Mouse (Mus musculus): ENCODE data around the gene Prg2.
A peak's percentile ranks its signal among the peaks of the same experiment; 100 is the strongest.

Gene Prg2

GRCm38 (mm10) chr2:84980188-84980587 lies at the start of gene Prg2:
Gene Prg2 (plus strand): TSS chr2:84980461.
- DNase-seq (ENCODE audit: low spot score), result no peak

GRCm38 (mm10) chr2:84933992-84934648 lies 46.1 kb upstream of the Prg2 start:
- DNase-seq (ENCODE audit: low spot score), result no peak

GRCm38 (mm10) chr2:84934649-84935007 lies 45.6 kb upstream of the Prg2 start:
- no peak for DNase-seq (ENCODE audit: low spot score)

GRCm38 (mm10) chr2:84935065-84935464 lies 45.2 kb upstream of the Prg2 start:
- DNase-seq (ENCODE audit: low spot score), result no peak

GRCm38 (mm10) chr2:84936474-84937429 lies 43.5 kb upstream of the Prg2 start, which contains the start of gene Slc43a3:
Gene Slc43a3 (plus strand): TSS chr2:84936579.
- no peak for DNase-seq (ENCODE audit: low spot score)

- no peak for DNase-seq (ENCODE audit: low spot score)
Observed at GRCm38 (mm10) chr2:84937491-84938150, 42.6 kb upstream of the Prg2 start.

GRCm38 (mm10) chr2:84938249-84938946 lies 41.9 kb upstream of the Prg2 start:
- no peak for DNase-seq (ENCODE audit: low spot score)

- DNase-seq (ENCODE audit: low spot score), result no peak
Observed at GRCm38 (mm10) chr2:84939306-84939705, 41.0 kb upstream of the Prg2 start.

- DNase-seq (ENCODE audit: low spot score), result no peak
Observed at GRCm38 (mm10) chr2:84939711-84940110, 40.5 kb upstream of the Prg2 start.

- no peak for DNase-seq (ENCODE audit: low spot score)
Observed at GRCm38 (mm10) chr2:84941332-84941731, 38.9 kb upstream of the Prg2 start.

GRCm38 (mm10) chr2:84941795-84942194 lies 38.5 kb upstream of the Prg2 start:
- no peak for DNase-seq (ENCODE audit: low spot score)

- no peak for DNase-seq (ENCODE audit: low spot score)
Observed at GRCm38 (mm10) chr2:84947154-84947771, 33.0 kb upstream of the Prg2 start.

GRCm38 (mm10) chr2:84948252-84948651 lies 32.0 kb upstream of the Prg2 start:
- no peak for DNase-seq (ENCODE audit: low spot score)

GRCm38 (mm10) chr2:84948721-84949120 lies 31.5 kb upstream of the Prg2 start:
- no peak for DNase-seq (ENCODE audit: low spot score)

- DNase-seq (ENCODE audit: low spot score), result no peak
Observed at GRCm38 (mm10) chr2:84951027-84951426, 29.2 kb upstream of the Prg2 start.

- no peak for DNase-seq (ENCODE audit: low spot score)
Observed at GRCm38 (mm10) chr2:84952251-84952650, 28.0 kb upstream of the Prg2 start.

GRCm38 (mm10) chr2:84952693-84953092 lies 27.6 kb upstream of the Prg2 start:
- DNase-seq (ENCODE audit: low spot score), result no peak

- no peak for DNase-seq (ENCODE audit: low spot score)
Observed at GRCm38 (mm10) chr2:84955435-84955834, 24.8 kb upstream of the Prg2 start.

- peak; percentile 5 for DNase-seq (ENCODE audit: low spot score)
Observed at GRCm38 (mm10) chr2:84956274-84956673, 24.0 kb upstream of the Prg2 start.

- DNase-seq (ENCODE audit: low spot score), result no peak
Observed at GRCm38 (mm10) chr2:84958588-84959264, 21.5 kb upstream of the Prg2 start.

- DNase-seq (ENCODE audit: low spot score), result no peak
Observed at GRCm38 (mm10) chr2:84961300-84961699, 19.0 kb upstream of the Prg2 start.
